Mouse (Mus musculus) left cerebral cortex, adult 9 months (tissue): Measurements from ENCODE around the gene Dpf3.

Source experiments
- DNase-seq, 2 experiments: peaks; one replicate each; pipeline ENCODE4 v3.0.0; 2022; ENCODE audit warnings: low spot score in 2 of 2

Gene Dpf3

DNA sequence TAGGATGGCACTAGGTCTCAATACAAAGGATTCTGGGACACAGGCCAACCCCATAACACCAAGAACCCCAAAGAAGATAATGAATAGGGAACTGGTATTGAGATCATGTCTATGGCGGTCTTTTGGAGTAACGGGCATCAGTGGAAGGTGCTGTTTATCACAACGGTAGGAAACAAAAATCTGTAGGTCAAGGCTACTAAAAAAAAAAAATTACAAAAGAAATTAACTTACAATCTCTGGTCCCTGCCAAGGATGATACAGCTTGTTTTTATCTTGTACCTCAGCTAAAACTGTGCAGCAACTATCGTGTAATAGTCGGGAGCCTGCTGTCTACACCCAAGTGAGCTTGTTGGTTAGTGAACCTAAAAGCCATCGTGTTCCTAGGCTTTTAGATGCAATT lies 9.2 kb upstream of the Dpf3 start:
- no peak for DNase-seq

DNA sequence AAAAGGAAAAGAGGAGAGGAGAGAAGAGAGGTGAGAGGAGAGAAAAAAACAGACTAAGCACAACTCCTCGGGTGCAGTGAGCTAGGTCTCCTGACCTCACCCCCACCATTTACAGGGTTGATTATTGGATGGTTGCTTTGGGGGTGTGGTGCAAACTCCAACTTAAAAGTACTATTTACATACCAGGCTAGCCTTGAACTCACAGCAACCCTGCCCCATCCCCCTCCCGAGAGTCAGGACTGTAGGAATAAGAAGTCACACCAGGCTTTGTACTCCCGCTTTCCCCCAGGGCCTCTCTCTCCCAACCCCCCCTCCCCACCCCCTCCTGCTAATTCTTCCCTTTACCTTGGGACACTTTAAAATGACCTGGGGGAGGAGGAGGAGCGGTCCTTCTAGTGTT lies 8.8 kb upstream of the Dpf3 start:
- DNase-seq = no peak

DNA sequence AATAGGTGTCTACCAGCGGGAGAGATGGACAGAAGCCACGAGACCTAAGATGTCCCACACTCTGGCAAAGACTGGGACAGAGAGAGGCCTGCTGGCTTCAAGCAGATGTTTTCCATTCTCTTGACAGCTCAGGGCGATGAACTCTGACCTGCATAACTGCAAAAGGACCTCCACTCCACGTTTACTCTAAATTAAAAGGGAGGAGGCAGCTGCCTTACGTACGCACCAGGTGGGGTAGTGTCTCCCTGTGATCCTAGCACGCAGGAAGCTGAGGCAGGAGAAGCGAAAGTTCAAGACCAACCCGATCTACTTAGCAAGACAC lies 8.4 kb upstream of the Dpf3 start:
- no peak for DNase-seq

DNA sequence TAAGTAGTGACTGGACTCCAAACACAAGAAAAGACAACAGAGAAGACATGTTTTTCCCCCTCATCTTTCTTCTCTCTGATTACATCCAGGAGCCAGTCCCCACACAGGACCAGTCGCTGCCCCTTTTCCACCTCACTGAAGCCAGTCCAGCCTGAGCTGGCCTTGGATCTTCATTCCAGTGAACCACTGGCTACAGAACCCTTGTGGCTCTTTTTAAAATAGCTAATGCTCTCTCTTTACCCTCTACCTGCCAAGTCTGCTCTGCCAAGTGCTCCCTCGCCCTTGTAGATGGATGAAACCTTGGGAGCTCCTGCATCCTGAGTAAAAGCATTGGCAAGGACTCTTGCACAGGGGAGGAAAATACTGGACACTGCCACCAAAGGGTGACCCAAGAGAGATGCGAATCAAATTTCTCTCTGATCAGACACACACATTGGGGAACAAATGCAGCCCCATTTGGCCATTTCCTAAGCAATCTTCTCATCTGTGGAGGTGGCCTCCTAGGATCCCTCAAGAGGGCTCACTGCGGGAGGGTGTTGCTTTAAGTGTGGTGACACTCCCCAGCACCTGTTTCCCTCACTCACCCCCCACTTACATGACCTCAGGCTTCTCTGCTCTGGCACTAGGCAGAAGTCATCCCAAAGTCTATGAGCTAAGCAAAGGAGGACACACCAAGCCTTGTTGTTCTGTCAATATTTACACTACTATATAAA lies 7.9 kb upstream of the Dpf3 start:
- no peak for DNase-seq

DNA sequence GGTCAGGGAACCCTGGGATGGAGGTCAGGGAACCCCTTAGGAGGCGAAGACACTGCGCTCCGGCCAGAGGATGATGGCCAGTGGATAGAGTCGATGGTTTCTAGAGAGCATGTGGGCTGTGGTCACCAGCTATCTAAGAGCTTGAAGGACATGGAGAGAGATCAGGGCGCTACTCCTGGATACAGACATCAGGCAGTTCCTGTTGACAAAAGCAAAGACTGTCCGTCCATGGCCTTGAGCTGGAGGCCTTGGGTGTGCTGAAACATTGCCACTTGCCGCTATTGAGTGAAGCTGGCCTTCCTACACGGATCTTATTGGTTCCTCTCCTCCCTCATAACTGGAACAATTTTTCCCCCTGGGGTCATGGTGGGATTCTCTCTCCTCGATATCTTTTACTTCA lies 6.7 kb upstream of the Dpf3 start:
- DNase-seq = no peak

DNA sequence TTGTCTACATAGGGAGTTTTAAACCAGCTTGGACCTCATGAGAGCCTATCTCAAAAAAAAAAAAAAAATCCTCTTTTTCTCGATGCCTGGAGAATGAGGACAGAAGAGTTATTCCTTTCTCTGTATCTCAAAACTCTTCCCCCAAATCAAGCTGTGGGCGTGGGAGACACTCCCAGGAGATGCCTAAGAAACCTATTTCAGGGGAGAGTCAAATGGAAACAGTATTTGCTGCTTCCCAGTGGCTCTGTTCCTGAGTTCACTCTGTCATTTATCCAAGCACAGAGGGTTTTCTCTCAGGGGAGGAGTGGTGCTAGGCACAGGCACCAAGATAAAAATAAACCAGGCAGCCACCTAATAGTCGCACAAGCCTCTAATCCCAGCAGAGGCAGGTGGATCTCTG lies 5.3 kb upstream of the Dpf3 start:
- no peak for DNase-seq

DNA sequence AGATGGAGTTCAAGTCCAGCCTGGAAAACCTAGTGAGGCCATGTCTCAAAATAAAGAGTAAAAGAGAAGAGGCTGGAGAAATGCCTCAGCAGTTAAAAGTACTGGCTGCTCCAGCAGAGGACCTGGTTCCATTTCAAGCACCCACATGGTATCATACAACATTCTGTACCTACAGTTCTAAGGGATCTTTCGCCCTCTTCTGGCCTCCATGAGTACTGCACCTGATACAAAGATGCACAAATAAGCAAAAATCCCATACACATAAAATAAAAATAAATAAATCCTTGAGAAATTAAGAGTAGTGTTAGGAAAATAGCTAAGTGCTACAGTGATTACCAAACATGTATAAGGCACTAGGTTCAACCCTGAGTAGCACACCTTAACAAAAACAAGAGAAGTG lies 4.1 kb upstream of the Dpf3 start:
- no peak for DNase-seq

DNA sequence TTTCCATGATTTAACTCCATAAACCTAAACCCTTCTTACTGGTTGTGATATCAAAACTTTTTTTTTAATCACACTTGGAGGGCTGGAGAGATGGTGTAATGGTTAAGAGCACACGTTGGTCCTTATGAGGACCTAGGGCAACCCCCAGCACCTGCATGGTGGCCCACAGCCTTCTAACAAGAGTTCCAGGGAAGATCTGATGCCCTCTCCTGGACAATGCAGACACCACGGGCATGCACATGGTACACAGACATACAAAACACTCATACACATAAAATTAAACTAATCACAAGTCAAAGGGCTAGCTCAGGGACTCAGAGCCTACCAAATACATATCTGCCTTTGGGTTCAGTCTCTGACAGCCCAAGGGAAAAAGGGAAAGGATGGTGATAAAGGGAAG lies 2.2 kb upstream of the Dpf3 start:
- DNase-seq = no peak

DNA sequence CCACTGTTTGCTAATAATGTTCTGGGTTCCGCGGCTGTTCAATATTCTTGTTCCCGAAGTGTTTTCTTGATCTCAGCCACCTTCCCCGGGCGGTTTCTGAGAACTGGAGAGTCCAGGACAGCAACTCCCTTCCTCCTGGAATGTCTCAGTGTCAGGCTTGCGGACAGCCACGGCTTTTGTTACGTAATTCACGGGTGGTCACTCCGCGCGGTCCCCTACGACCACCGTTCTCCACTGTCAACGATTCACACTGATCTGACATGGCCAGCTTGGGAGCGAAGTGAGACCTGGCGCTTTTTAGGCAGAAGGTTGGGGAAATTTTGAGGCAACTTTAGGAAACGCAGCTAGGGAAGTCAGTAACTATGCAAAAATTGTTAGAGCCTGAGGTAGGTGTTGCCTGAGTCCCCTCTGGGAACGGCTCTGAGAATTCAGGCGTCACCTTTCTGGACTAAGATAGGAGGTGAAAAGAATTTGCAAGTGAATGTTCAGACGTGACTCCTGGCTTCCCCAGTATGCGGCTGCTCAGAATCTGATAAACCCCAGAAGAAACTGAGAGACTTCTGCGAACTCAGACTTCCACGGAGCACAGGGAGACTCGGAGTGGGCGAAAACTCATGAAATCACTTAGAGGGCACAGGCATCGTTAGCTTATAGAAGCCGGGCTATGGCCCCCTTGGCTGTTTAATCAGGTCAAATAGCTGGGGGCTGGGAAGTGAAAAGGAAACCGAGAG lies 860 bp upstream of the Dpf3 start:
- DNase-seq = no peak

DNA sequence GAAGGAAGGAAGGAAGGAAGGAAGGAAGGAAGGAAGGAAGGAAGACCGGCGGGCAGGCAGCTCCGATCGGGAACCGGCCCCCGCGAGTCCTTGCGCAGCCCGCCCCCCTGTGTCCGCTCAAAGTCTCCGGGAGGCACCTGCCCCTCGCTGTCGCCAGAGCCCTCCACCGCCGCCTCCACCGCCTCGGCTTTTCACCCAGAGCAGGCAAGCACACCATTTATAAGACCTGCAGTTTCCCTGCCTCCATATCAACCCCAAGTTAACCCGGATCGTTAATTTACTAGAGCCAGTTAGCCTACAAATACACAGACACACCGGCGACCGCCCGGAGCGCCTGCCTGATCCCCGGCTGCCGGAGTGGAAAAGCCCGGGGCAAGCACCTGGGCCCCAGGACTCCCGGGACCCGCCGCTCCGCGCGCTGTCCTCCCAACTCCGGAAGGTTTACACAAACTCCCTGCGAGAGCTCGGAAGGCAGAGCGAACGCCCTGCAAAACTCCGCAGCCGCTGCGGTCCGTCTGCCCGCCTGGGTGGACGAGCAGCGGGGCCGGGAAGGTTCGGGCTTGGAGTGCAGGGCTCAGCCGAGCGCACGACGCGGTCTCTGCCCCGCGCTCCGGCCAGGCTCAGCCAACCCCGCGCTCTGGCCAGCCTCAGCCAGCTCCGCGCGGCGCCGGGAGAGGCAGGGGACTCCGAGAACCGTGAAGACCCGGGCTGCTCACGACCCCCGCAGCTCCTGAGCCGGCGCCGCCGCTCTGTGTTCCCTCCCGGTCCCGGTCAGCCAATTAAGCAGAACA lies 650 bp downstream of the Dpf3 start:
- no peak for DNase-seq

DNA sequence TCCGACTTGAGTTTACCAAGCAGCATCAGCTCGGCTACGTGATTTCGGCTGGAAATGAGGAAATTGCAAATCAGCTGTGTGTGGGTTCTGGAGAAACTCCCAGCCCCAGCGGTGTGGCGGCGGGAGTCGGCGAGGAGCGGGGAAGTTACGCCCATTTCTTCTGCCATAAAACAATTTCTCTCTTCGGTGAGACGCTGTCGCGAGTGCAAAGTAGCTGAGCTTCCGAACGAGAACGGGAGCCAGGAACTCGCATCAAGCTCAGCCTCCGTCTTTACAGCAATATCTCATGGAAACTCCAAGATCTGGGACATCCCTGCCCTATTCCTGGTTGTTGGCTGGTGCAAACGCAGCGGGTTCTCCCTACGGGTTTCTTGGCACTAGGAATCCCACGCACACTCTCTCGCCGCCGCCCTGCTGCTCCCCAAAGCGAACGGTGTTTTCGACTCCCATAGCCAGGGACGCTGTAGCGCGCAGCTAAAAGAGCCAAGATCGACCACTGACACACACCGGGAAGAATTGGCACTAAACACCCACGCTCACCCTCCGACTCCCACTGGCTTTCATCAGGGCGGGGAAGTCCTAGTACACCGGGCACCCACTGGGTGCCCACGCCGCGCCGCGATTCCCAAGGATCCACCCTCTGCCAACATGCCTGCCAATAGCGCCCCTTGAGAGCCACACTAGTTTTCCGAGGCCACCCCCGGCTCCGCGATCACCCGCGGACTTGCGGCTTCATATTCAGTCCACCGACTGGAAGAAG lies 1.4 kb downstream of the Dpf3 start:
- peak in 1 of 2 experiments; percentile 65 for DNase-seq

DNA sequence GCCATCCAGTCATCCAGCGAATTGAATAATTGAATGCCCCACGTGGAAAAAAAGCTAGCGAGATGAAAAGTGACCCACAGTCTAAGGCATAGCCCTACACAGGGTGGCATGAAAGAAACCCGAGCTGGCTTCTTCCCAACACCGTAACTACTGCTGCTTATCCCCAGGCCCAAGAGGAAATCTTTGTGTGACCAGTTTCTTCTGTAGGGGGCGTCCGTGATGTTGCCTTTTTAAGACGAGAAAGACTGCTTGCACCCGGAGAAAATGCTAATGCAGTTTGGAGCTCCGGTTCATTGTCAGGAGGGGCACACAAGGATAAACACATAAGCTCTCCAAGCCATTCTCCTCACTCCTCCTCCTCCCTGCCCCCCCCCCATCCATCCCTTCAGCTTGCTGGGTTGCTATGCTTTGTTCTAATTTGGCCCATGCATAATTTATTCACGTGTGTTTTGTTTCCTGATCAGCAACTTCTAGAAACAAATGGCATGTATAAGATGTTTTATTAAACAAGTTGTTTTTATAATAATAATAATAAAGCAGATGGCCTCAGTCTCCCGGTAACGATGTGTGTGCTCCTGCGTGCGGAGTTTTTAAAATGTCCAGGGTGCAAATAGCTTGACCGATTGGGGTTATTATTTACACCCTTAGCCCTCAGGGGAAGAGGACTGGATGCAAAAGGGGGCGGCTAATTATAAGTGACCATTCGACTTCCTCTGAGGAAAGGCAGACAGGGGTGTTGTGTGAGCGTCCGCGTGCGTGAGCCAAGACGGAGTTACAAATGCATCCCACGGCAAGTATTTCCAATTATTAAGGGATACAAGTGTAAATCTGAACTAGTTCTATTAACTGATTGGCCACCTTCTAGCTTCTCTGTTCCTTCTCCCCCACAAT lies 2.4 kb downstream of the Dpf3 start:
- no peak for DNase-seq

DNA sequence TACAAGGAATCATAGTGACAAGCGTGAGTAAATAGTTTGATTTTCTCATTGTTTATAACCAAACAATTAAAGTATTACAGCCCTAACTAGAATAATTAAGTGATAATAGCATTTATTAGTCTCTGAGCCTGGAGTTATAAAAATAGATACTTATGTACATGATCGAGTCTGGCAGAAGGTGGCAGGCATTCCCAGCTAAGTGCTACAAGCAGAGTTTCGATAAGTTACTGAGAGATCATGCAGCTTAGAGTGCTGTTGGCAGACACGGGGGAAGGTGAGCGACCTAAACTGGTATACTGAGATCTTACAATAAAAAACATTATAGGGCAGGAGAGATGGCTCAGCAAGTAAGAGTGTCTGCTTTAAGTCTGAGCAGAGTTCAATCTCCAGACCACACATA lies 3.9 kb downstream of the Dpf3 start:
- DNase-seq = no peak

DNA sequence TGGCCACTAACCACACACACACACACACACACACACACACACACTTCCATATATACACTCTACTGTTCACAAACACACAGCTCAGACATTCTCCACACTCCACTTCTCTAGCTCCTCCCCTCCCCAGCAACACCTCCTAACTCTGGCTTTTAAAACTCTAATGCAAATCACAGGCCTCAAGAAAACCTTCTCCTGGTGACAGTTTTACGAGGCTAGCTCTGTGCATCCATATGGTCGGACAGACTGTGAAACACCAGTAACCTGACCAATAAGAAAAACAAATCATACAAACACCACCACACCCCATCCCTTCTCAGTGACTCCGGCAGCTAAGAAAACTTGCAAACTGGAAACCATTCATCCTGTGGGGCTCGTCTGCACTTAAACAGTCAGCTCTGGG lies 6.1 kb downstream of the Dpf3 start:
- no peak for DNase-seq

DNA sequence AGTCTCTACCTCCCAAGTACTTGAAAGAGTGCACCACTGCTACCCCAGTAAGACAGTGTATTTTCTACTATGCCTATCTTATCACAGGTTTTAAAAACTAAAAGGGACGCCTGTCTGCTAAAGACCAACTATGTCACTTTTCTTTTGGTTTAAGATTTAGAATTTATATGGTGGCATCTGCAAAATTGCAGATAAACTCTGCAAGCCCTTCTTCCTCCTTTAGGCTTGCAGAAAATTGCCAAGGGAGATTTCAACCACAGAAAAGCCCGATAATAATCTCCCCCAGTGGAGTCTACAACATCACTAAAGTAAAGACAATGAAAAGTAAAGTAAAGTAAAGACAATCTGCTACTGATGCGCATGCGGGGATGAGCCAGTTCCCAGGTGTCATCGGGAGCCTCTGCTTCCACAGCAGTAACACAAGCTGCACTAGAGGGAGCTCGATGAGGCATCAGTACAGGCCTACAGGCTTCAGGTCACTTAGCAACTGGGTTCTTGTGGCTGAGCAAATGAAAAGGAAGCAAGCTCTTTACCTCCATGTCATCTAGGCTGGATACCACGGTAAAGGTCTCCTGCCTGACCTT lies 7.6 kb downstream of the Dpf3 start:
- DNase-seq = no peak

DNA sequence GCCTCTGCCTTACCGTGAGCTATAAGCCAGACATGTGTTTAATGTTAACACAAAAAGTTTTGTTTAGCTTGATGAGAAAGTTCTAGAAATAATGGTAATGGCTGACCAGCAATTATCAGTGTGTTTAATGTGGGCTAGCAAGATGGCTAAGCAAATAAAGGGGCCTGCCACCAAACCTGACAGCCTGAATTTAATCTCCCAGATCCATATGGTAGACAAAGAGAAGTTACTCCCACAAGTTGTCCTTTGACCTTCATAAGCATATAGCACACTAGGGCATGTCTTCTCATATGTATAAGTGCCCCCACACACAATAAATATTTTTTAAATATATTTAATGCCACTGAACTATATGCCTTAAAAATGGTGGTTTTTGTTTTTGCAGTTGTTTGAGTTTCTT lies 8.4 kb downstream of the Dpf3 start:
- no peak for DNase-seq

DNA sequence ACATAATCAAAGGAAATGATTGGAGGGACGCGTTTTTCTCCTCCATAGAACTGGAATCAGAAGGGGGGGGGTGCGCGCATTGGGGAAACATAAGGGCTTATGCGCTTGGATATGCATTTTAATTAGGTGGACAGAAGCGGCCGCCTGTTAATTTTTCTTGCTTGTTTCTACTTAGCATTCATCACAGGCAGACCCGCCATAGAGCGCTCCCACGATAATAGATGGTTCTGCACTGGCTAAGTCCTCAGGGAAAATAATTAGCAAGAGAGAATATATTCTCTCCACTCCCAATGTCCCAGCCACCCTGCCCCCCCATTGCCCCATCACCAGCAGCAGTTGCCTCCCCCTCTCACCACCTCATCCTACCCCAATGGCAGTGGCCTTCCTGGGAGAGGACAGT lies 11.2 kb downstream of the Dpf3 start:
- no peak for DNase-seq

DNA sequence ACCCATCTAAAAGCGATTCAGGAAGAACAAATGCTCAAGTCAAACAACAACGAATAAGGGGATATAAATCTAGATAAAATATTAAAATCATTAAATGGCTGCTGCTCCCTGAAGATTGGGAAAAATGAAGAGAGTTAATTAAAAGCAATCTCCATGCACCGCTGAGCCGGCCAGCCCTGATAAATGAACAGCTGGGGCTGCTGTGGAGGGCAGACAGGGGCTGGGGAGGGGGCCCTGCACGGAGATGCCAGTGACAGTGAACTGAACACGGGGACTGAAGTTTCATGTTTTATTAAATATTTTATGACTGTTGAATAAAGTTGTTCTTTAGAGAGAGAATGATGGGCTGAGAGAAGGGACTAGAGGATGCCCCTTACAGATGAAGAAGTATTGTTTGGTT lies 12.1 kb downstream of the Dpf3 start:
- DNase-seq = no peak

DNA sequence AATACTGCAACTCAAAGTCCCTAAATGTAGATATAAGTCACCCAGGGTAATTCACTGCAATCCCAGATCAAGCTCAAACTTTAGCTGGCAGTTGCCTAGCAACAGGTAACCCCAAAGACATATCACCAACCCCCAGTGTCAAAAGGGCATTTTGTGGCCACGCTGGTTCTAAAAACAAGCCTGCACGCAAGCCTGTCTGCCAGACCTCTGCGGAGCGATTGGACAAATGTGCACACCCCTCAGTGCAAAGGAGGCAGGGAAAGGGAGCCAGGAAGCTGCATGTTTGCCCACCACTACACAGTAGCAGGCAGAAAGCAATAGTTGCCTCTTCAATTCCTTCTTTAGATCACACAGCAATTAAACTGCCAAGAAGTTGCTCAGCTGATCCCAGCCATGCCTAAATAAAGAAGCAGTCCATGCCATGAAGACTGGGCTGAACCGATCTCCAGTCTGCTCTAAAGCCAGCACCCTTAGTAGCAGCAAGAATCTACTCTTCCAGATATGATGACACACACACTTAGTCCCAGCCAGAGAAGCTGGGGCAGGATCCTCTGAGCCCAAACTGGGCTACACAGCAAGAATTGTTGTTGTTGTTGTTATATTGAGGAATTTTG lies 13.4 kb downstream of the Dpf3 start:
- no peak for DNase-seq

DNA sequence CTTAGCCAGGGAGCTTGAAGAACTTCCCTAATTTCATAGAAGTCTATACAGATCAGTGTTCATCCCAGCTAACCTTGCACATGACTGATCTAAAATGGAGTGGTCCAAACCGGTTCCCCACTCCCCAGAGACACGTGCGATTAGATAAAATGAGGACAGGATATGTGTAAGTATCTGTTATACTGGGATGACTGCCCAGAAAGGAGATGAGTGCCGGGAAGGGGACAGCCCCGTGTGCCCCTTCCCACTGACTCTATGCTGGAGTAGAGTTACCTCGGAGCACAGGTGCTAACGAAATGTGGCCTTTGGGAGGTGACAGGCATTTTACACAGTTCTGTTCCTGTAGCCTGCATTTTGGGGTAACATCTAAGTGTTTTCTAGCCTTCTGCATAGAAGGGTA lies 15.8 kb downstream of the Dpf3 start:
- no peak for DNase-seq

DNA sequence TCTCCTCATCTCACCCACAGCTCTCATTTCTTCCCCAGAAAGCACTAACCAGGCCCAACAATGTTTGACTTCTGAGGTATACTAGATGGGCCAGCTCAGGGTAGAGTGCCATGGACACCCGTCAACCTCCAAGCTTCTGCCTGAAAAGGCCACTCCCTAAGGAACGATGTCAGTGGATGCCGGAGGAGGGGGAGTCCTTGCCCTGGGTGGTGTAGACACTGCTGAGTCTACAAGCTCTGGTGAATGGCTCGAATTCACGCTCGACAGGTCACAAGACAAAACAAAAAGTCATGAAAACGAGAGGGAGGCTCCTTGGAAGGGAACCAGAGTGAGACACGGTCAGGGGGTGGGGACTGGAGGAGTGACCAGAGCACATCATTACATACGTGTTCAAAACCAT lies 17.4 kb downstream of the Dpf3 start:
- no peak for DNase-seq
